Mouse (Mus musculus): ENCODE data around the gene Dbndd2. TPM values are rescaled to one million over a fixed set of nuclear protein-coding genes. Genes with fewer than 3 reads are reported as not detected.
A peak's percentile ranks its signal among the peaks of the same experiment; 100 is the strongest.

Gene Dbndd2
- polyA plus RNA-seq, 1 experiment from 2014 or later: 13.0 TPM

DNA sequence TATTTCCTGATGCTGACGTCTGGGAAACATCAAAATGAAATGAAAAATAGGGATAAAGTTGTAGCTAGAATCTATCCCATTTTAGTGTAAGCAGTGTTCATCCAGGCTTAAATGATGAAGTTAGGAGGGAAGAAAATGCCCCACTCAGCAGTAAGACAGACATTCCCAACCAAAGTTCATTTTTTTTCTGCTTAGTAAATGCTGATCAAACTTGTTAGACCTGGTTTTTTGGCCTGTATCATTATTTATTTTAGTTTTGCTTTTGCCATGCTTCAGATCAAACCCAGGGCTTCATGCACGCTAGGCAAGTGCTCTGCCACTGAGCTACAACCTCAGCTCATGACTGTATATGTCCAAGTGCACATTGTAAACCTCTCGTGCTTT, 39.8 kb upstream of the Dbndd2 start:
- WGBS (ENCODE audit: missing documents): 97% methylated on average over 3 of the region's 3 CpGs
- peaks cover 18% of the 10 kb centered on the region for H3K79me2 ChIP-seq (ENCODE audit: inconsistent target)
- no peak overlapping the region for H3K27ac ChIP-seq
- no peak overlapping the region for H3K4me3 ChIP-seq (ENCODE audit: inconsistent target)
- no peaks in the 10 kb centered on the region for H3K36me3 ChIP-seq (ENCODE audit: inconsistent target)

GRCm38 (mm10) chr2:164448140-164448539, 37.8 kb upstream of the Dbndd2 start:
- Histone ChIP-seq H3K36me3 (ENCODE audit: inconsistent target) (no peaks in the 10 kb centered on the region), H3K27ac (no peak overlapping the region)

DNA sequence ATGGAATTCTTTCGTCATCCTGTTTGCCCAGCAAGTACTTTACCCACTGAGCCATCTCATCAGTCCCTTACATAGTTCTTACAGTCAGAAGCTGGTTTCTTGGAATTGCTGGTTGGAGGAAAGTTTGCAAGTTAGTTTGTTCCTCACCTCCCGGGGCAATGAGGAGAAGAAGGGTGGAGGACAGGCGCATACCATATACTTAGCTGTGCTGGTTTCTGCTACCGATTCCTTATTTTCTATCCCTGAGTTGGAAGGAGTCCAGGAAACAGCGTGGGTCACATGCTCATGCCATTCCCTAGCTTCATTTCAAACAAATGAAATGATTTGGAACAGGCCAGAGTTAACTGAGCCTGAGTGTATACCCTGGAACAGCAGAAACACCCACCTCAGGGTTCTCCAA, 37.0 kb upstream of the Dbndd2 start:
- 90% methylated on average over 5 of the region's 5 CpGs for WGBS (ENCODE audit: missing documents)
- Histone ChIP-seq H3K27ac (no peak overlapping the region), H3K4me3 (ENCODE audit: inconsistent target) (no peak overlapping the region), H3K36me3 (ENCODE audit: inconsistent target) (no peaks in the 10 kb centered on the region), H3K79me2 (ENCODE audit: inconsistent target) (no peaks in the 10 kb centered on the region)

More at GRCm38 (mm10) chr2:164448140-164448539, 37.8 kb upstream of the Dbndd2 start:
- no peak overlapping the region for H3K4me3 ChIP-seq (ENCODE audit: inconsistent target)
- WGBS (ENCODE audit: missing documents): no CpG with 5 or more reads among the region's 1 CpGs
- H3K79me2 ChIP-seq (ENCODE audit: inconsistent target): no peaks in the 10 kb centered on the region

GRCm38 (mm10) chr2:164449341-164450042, 36.4 kb upstream of the Dbndd2 start:
- Histone ChIP-seq H3K79me2 (ENCODE audit: inconsistent target) (no peaks in the 10 kb centered on the region), H3K4me3 (ENCODE audit: inconsistent target) (no peak overlapping the region), H3K36me3 (ENCODE audit: inconsistent target) (no peaks in the 10 kb centered on the region), H3K27ac (no peak overlapping the region)
- 93% methylated on average over 14 of the region's 14 CpGs for WGBS (ENCODE audit: missing documents)

DNA sequence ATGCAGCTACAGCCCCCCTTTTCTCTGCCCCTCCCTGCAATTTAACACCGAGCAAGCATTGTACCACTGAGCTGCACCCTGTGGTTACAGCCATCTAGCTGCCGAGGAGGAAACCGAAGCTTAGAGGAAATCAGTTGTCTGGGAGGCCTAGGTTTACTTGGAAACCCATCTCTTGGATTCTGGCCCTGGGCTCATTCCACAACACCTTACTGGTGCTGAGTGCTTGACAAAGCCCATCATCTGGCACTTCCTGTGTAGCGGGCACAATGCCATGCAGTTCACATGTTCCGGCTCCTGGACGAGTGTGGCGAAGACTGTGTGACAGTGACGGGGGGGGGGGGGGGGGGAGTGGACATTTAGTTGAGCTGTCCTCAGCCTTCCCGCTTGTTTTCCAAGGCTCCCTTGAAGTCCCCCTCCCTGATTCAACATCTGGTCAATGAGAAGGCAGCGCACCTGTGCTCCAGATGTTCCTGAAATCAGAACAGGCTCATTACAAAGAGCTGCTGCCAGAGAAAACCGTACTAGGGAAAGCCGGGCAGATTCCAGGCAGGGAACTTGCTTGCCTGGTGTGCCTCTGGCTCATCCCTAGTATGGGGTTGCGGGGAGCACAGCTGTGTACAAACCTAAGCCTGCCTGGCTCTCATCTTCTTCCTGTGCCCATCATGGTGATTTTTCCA, 33.8 kb upstream of the Dbndd2 start:
- Histone ChIP-seq H3K36me3 (ENCODE audit: inconsistent target) (no peaks in the 10 kb centered on the region), H3K27ac (no peak overlapping the region), H3K4me3 (ENCODE audit: inconsistent target) (no peak overlapping the region), H3K79me2 (ENCODE audit: inconsistent target) (no peaks in the 10 kb centered on the region)
- WGBS (ENCODE audit: missing documents): 67% methylated on average over 12 of the region's 13 CpGs

- H3K79me2 ChIP-seq (ENCODE audit: inconsistent target): no peaks in the 10 kb centered on the region
- no peak overlapping the region for H3K27ac ChIP-seq
- no peak overlapping the region for H3K4me3 ChIP-seq (ENCODE audit: inconsistent target)
- H3K36me3 ChIP-seq (ENCODE audit: inconsistent target): no peaks in the 10 kb centered on the region
- WGBS (ENCODE audit: missing documents): 86% methylated on average over 14 of the region's 14 CpGs
Measured at GRCm38 (mm10) chr2:164453047-164453757, 32.7 kb upstream of the Dbndd2 start.

DNA sequence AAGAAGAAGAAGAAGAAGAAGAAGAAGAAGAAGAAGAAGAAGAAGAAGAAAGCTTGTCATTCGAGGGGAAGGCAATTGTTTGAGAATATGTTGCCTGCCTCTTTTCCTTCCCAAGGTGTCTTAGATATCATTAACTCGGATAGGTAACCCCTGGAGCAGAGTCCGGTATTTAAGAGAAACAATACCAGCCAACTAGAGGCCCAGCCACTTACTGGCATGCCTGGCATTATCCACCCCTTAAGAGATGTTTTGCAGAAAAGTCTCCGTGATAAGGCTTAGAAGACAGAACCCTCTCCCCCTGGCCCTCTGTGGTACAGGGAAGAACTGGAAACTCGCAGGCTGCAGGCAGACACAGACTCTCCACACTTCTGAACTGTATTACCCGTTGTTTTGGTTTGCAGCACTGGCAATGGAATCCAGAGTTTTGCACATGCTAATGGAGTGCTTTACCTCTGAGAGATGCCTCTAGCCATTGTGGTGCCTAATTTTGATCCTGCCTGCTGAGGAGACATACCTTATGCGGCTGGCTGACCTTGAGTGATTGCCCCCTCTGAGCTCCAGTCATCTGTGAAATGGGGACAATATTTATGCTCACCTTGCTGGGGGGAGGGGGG, 31.9 kb upstream of the Dbndd2 start:
- no peaks in the 10 kb centered on the region for H3K36me3 ChIP-seq (ENCODE audit: inconsistent target)
- H3K4me3 ChIP-seq (ENCODE audit: inconsistent target): no peak overlapping the region
- no peaks in the 10 kb centered on the region for H3K79me2 ChIP-seq (ENCODE audit: inconsistent target)
- H3K27ac ChIP-seq: no peak overlapping the region
- WGBS (ENCODE audit: missing documents): 88% methylated on average over 7 of the region's 7 CpGs

DNA sequence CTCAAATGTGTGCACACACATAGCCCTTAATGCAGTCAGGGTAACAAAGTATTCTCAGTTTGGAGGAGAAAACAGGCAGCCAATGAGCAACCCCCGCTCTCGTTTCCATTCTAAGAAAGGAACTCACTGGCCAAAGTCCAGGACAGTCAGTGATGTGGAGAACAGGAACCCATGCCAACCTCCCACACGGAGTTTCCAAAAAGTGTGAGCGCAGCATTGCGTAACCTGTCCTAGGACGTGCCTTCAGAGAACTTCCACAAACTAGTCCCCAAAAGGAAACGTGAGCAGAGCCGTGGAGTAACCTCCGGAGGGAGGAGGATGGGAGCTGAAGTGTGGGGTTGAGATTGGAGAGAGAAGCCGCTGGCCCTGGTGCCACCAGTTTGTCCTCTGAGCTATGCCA, 31.1 kb upstream of the Dbndd2 start:
- 0 out of 2 replicates have a peak overlapping the region, but pooled peaks have one; percentile 8 for H3K27ac ChIP-seq
- H3K79me2 ChIP-seq (ENCODE audit: inconsistent target): no peaks in the 10 kb centered on the region
- 18% methylated on average over 10 of the region's 10 CpGs for WGBS (ENCODE audit: missing documents)
- no peak overlapping the region for H3K4me3 ChIP-seq (ENCODE audit: inconsistent target)
- no peaks in the 10 kb centered on the region for H3K36me3 ChIP-seq (ENCODE audit: inconsistent target)

GRCm38 (mm10) chr2:164455421-164456190, 30.3 kb upstream of the Dbndd2 start:
- H3K36me3 ChIP-seq (ENCODE audit: inconsistent target): no peaks in the 10 kb centered on the region
- 0 out of 2 replicates have a peak overlapping the region, but pooled peaks have one; percentile 8 for H3K27ac ChIP-seq
- 90% methylated on average over 5 of the region's 6 CpGs for WGBS (ENCODE audit: missing documents)
- no peaks in the 10 kb centered on the region for H3K79me2 ChIP-seq (ENCODE audit: inconsistent target)
- H3K4me3 ChIP-seq (ENCODE audit: inconsistent target): no peak overlapping the region

DNA sequence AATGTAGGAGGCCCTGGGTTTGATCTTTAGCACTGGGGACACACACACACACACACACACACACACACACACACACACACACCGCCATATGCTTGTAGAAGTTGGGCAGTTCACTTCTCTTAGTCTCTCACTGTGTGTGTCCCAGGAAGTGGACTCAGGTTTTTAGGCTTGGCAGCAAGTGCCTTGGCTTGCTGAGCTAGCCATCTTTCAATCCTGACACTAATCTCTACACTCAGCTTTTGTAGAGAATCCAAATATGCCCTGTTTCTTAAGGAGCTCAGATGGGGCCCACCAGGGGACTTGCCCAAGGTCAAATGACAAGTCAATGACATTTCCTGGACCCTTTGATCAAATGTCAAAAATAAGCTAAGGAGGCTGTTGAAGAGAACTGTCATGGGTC, 29.5 kb upstream of the Dbndd2 start:
- Histone ChIP-seq H3K36me3 (ENCODE audit: inconsistent target) (no peaks in the 10 kb centered on the region), H3K4me3 (ENCODE audit: inconsistent target) (no peak overlapping the region), H3K79me2 (ENCODE audit: inconsistent target) (peaks cover 1% of the 10 kb centered on the region; the same call in 1 of the 2 replicates), H3K27ac (peak overlapping the region; percentile 12; the same call in 1 of the 2 replicates)
- 100% methylated on average over 1 of the region's 1 CpGs for WGBS (ENCODE audit: missing documents)

DNA sequence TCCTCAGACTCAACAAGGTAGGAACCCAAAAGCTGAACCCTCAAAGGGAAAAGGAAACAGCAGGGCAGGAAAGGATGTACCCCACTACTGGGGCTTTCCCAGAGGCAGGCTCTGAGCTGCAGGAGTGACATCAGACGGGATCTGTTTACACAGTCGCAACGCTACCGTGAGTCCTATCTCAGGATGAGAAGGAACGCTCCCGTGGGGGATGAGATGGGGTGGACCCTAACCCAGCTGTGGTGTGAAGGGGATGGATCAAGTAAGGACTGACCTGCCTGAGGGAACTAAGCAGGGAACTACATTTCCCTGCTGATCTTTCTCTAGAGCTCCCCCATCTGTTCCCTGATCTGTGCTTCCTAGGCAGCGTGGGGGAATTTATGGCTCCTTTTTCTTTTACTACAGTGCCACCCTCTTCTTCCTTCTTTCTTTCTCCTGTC, 29.0 kb upstream of the Dbndd2 start, which contains the start of gene Sys1:
Gene Sys1, plus strand, starts transcription at position 101 of the 437 bp plus-strand sequence.
- peak within 1 kb of the TSS; percentile 2; the same call in 1 of the 2 replicates for H3K4me3 ChIP-seq (ENCODE audit: inconsistent target)
- peak within 1 kb of the TSS; percentile 79 for H3K27ac ChIP-seq
- H3K79me2 ChIP-seq (ENCODE audit: inconsistent target): peaks cover 6% of the 10 kb centered on the region; the same call in 1 of the 2 replicates
- H3K36me3 ChIP-seq (ENCODE audit: inconsistent target): no peaks in the 10 kb centered on the region
- 16% methylated on average over 7 of the region's 7 CpGs for WGBS (ENCODE audit: missing documents)

DNA sequence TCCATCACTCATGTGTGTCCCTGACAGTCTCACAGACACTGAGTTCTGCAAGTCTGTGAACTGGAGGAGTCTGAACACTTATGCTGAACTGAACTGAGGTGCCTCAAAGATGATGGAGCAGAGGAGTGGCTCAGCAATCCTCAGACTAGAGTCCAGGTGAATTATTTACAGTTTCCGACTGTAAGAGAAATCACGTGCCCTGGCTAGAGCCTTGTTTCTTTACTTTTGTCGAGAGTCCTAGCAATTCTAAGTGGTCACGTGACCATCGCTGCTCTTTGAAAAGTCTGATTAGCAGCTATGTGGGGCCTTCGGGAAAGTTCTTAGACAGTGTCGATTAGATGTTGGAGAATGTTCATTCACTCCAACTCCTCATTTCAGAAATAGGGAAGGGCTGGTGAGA, 28.0 kb upstream of the Dbndd2 start:
- WGBS (ENCODE audit: missing documents): 46% methylated on average over 7 of the region's 7 CpGs
- H3K79me2 ChIP-seq (ENCODE audit: inconsistent target): peaks cover 17% of the 10 kb centered on the region; the same call in 1 of the 2 replicates
- no peak overlapping the region for H3K4me3 ChIP-seq (ENCODE audit: inconsistent target)
- no peaks in the 10 kb centered on the region for H3K36me3 ChIP-seq (ENCODE audit: inconsistent target)
- H3K27ac ChIP-seq: peak overlapping the region; percentile 79

DNA sequence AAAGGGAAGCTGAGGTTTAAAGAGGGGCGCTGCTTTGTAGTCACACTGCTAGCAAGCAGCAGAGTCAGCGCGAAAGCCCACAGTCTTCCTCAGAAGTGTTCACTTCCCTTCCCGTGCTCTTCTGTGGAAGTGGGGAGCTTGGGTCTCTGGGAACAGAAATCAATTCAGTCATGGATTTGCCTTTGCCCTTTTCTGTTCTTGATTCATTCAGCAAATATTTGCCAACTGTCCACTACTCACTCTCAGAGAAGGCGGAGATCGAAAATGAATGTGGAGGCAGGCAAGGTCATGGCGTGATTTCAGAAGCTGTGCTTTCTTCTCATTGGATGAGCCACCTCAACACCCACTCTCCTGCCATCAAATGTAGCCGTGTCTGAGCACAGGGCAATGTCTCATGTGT, 27.4 kb upstream of the Dbndd2 start:
- H3K4me3 ChIP-seq (ENCODE audit: inconsistent target): no peak overlapping the region

More for the DNA sequence above, 27.4 kb upstream of the Dbndd2 start:
- Histone ChIP-seq H3K27ac (peak overlapping the region; percentile 79), H3K79me2 (ENCODE audit: inconsistent target) (peaks cover 21% of the 10 kb centered on the region; the same call in 1 of the 2 replicates), H3K36me3 (ENCODE audit: inconsistent target) (no peaks in the 10 kb centered on the region)
- WGBS (ENCODE audit: missing documents): 14% methylated on average over 8 of the region's 8 CpGs
